Comparison of ENCODE assay signal across 8 mouse cellular contexts in genomic region chr7:126648486-126648885, GRCm38 (mm10). TPM values are rescaled to one million over a fixed set of nuclear protein-coding genes. Genes with fewer than 3 reads are reported as not detected.
DNase-seq lines count a peak whose midpoint lies in the region; ATAC-seq lines count a peak whose summit lies in the region.

No protein-coding gene starts in this region.

- peak overlapping the region; percentile 66; the same call in 1 of the 2 replicates for H3K4me3 ChIP-seq in lung, embryonic 16.5 days (ENCODE audit: low read length)
- peak overlapping the region; percentile 65 for H3K4me3 ChIP-seq in embryonic facial prominence, embryonic 10.5 days

- H3K4me1 ChIP-seq in lung, embryonic 16.5 days (replicated peaks; ENCODE audit: control insufficient read depth, insufficient read depth, low read length) = peaks cover 2% of the 10 kb centered on the region
- peaks cover 24% of the 10 kb centered on the region for H3K4me1 ChIP-seq in embryonic facial prominence, embryonic 10.5 days

- WGBS in lung, embryonic 16.5 days = 72% methylated on average over 4 of the region's 4 CpGs
- WGBS in embryonic facial prominence, embryonic 10.5 days = 84% methylated on average over 4 of the region's 4 CpGs

- H3K27me3 ChIP-seq in lung, embryonic 16.5 days (ENCODE audit: control insufficient read depth, insufficient read depth, low read depth, low read length) = no peaks in the 10 kb centered on the region
- H3K27me3 ChIP-seq in embryonic facial prominence, embryonic 10.5 days (replicated peaks; ENCODE audit: low read depth, poor library complexity, severe bottlenecking) = no peaks in the 10 kb centered on the region

- ATAC-seq in lung, embryonic 16.5 days (ENCODE audit: low read depth) = no peak

- no peaks in the 10 kb centered on the region for H3K36me3 ChIP-seq in lung, embryonic 16.5 days (ENCODE audit: control insufficient read depth, insufficient read depth, low read length)
- H3K36me3 ChIP-seq in embryonic facial prominence, embryonic 10.5 days (replicated peaks) = no peaks in the 10 kb centered on the region

- no peak overlapping the region for H3K27ac ChIP-seq in lung, embryonic 16.5 days (ENCODE audit: low read length)
- no peak overlapping the region for H3K27ac ChIP-seq in embryonic facial prominence, embryonic 10.5 days (replicated peaks)

- H3K4me2 ChIP-seq in lung, embryonic 16.5 days (ENCODE audit: low read depth, low read length) = peak overlapping the region; percentile 87

- DNase-seq in lung, postnatal 4 days = no peak
- DNase-seq in embryonic facial prominence, embryonic 10.5 days (ENCODE audit: low spot score) = no peak
- DNase-seq in induced T-regulatory cell, adult 2 months (ENCODE audit: low read depth) = peak; percentile 60
- DNase-seq in naive thymus-derived CD4-positive, alpha-beta T cell, adult 2 months (ENCODE audit: low read depth) = peak; percentile 35
- no peak for DNase-seq in retina, postnatal 1 day
- DNase-seq in embryo, embryonic 9.5 days (ENCODE audit: extremely low spot score) = no peak
- no peak for DNase-seq in right cerebral cortex, adult 18-20 months

- H3K9me3 ChIP-seq in lung, embryonic 16.5 days (ENCODE audit: control insufficient read depth, low read length) = no peaks in the 10 kb centered on the region
- no peaks in the 10 kb centered on the region for H3K9me3 ChIP-seq in embryonic facial prominence, embryonic 10.5 days

- H3K9ac ChIP-seq in lung, embryonic 16.5 days (ENCODE audit: low read length) = no peak overlapping the region

RNA-seq across cellular contexts. Expression of gene Sgf29, which starts 0.6 kb away (rescaled TPM):
- polyA plus RNA-seq in lung, embryonic 16.5 days (2015; fragmentation: Nextera tagmentation; extraction: Ambion mirVana) = 42.9 and 47.3 TPM in 2 replicates
- 64.6 and 65.6 TPM in 2 replicates for polyA plus RNA-seq in embryonic facial prominence, embryonic 10.5 days (2016; fragmentation: Nextera tagmentation; extraction: Ambion mirVana)

RNA-seq across cellular contexts. Expression of gene Nupr1, which starts 17.8 kb away (rescaled TPM):
- 34.2 and 53.9 TPM in 2 replicates for polyA plus RNA-seq in lung, embryonic 16.5 days (2015; fragmentation: Nextera tagmentation; extraction: Ambion mirVana)
- polyA plus RNA-seq in embryonic facial prominence, embryonic 10.5 days (2016; fragmentation: Nextera tagmentation; extraction: Ambion mirVana) = 0.92 and 1.2 TPM in 2 replicates

RNA-seq across cellular contexts. Expression of gene Sult1a1, which starts 27.7 kb away (rescaled TPM):
- polyA plus RNA-seq in lung, embryonic 16.5 days (2015; fragmentation: Nextera tagmentation; extraction: Ambion mirVana) = 12.3 and 21.1 TPM in 2 replicates
- polyA plus RNA-seq in embryonic facial prominence, embryonic 10.5 days (2016; fragmentation: Nextera tagmentation; extraction: Ambion mirVana) = 0.32 and 0.40 TPM in 2 replicates

RNA-seq across cellular contexts. Expression of gene Bola2, which starts 46.7 kb away (rescaled TPM):
- polyA plus RNA-seq in lung, embryonic 16.5 days (2015; fragmentation: Nextera tagmentation; extraction: Ambion mirVana) = 102 and 108 TPM in 2 replicates
- polyA plus RNA-seq in embryonic facial prominence, embryonic 10.5 days (2016; fragmentation: Nextera tagmentation; extraction: Ambion mirVana) = 186 and 206 TPM in 2 replicates

RNA-seq across cellular contexts. Expression of gene Slx1b, which starts 47.1 kb away (rescaled TPM):
- 11.1 and 11.9 TPM in 2 replicates for polyA plus RNA-seq in lung, embryonic 16.5 days (2015; fragmentation: Nextera tagmentation; extraction: Ambion mirVana)
- polyA plus RNA-seq in embryonic facial prominence, embryonic 10.5 days (2016; fragmentation: Nextera tagmentation; extraction: Ambion mirVana) = 14.4 and 15.1 TPM in 2 replicates

Comparison
In these comparisons a context has a peak if more than half of its experiments do, and no peak if none do; other contexts are left out.
1. DNase-seq: peak in induced T-regulatory cell, adult 2 months (single experiment) and naive thymus-derived CD4-positive, alpha-beta T cell, adult 2 months (single experiment); none in lung, postnatal 4 days (0 of 2), embryonic facial prominence, embryonic 10.5 days (single experiment), retina, postnatal 1 day (single experiment), embryo, embryonic 9.5 days (single experiment) and right cerebral cortex, adult 18-20 months (single experiment).
2. RNA of gene Nupr1, which starts 17.8 kb away (polyA plus RNA-seq): 34.2 to 53.9 TPM in lung, embryonic 16.5 days; 0.92 to 1.2 TPM in embryonic facial prominence, embryonic 10.5 days; every median in the first group is over 10 times any median in the second.